Mouse (Mus musculus): ENCODE measurements around the gene Podxl.
"Not testable (repeated sequence)": the region's sequence is repeated elsewhere in the genome, so short reads cannot be mapped to it uniquely, and the experiment has no call there.

Podxl gene

DNA sequence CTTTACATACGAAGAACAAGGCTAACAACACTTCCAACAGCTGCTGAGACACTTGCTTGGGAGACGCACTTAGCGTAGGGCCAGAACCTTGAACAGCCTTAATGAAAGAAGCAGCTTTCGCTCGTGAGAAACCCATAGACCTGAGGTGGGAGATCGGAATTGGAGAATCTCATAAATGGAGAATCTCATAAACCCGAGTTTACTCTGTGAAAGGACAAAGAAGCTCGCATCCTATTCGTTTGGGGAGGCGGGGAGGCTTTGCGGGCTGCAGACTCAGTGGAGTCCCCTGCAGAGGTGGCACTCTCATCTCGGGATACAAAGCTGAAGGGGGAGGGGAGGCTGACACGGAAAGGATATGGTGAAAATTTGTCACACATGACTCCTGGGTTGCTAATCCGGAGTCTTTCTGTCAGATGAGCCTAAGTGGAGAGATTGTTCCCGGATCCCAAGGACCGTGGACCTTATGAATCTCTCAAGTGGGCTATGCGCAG lies 1.2 kb upstream of the Podxl start:
- no peak for DNase-seq

DNA sequence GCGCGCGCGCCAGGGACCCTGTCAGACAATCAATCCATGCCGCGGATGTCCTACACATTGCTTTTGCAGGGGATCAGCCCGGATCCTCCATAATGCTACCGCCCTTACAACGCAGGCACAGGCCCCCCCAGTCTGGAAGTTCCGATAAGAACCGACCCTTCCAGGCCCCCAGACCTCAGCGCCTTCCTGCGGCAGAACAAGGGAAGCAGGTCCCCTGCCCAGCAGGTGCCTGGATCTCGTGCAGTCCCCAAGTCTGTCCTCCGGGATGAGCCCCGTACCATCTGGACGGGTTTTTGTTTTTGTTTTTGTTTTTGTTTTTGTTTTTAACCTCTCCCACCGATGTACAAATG lies 376 bp upstream of the Podxl start:
- DNase-seq, result no peak

DNA sequence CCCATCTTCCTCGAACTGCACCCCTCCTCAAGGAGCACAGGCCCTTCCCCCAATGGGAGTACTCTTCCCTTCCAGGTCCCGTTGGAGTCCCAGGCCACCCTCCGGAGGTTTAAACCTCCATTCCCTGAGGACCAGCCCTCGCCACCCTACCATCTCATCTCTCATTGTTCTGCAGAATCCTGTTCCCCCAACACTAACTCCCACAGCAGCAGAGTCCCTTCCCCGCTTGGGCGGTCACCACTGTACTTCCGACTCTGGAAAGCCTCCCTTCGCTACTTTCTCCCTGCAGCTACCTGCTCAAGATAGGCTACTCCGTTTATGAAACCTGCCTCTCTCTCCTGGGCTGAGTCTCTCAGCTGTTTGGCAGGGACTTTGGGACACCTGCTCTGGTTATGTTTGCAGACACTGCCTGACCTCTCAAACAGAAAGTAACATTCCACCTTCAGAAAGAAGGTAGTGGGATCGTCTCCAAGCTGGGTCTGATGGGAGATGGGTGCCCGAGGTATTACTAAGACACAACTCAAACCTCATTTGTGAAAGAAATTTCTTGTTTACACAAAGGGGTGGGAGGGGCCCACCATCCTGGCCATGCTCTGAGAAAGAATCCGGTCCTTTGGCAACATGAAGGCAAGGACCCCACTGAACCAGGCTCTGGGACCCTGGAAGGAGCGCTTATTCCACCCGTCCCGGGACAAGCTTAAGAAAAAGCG lies 1.3 kb downstream of the Podxl start:
- no peak for DNase-seq

DNA sequence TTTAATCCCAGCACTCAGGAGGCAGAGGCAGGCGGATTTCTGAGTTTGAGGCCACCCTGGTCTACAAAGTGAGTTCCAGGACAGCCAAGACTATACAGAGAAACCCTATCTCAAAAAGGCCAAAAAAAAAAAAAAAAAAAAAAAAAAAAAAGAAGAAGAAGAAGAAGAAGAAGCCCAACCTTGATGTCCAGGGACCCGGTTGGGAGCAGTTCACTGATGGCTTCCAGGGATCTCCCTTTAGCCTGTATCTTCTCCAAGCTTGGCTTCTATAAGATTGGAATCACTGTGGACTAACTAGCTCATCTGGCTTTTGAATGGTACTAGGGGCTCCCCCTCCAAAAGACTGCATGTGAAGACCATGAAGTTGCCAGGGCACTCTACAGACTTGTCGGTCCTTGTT lies 1.8 kb downstream of the Podxl start:
- DNase-seq, result not testable (repeated sequence)

DNA sequence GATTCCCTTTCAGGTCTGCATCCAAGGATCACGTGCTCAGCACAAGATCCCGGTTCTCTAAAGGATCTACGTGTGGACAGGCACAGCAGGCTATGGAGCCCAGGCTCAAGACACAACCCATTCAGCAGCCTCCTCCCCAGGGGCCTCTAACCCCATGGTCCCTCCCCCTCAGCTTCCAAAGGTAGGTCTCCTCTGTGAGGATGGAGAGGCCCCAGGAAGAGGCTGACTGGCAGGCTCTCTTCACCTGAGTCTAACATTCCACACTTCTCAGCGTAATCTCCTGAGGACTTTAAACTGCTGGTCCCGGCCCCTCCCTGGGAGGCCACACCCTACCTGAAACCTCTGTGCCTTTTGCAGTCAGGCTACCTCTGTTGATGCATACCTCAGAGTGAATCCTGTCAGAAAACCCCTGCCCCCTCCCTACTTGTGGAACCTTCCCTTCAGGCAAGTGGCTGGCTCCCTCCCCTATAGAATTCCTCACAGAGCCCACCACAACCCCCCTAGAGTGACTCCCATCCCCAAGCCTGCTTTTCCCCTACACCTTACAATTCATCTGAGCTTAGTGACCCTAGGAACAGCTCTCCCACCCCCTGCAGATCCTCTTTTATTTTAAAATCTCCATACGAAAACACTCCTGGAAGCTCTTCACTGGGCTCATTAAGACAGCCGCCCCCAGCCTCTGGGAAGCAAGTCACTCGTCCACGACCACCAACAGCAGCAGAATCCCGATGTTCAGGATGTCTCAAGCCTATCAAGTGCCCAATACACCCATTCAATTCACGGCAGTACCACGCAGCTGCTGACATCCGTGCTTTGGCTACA lies 3.4 kb downstream of the Podxl start:
- no peak for DNase-seq

DNA sequence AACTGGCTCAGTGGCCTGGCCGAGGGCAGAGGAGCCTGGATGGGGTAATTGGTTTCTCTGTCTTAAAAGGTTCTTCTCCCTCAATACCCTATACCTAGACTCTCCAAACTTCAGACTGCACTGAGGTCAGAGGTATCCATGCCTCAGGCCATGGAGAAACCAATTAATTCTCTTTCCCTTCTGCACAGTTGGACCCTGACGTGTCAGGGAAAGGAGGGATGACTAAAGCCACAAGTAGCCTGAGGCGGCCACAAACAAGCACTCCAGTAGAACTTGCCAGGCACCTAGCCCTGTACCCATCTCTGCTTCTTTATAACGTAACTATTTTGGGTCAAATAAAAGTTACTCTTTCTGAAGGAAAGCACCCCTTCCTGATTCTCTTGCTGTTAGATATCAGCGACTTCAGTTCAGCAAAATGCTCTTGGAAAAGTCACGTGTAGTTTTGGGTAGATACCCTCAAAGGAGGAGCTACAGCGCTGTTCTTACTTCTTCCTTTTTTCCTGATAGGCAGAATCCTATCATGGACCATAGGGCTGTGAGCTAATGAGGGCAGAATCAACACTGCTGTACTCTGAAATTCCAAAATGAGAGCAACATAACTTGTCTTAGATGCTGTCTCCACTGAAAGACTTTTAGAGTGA lies 7.2 kb downstream of the Podxl start:
- DNase-seq, result no peak

DNA sequence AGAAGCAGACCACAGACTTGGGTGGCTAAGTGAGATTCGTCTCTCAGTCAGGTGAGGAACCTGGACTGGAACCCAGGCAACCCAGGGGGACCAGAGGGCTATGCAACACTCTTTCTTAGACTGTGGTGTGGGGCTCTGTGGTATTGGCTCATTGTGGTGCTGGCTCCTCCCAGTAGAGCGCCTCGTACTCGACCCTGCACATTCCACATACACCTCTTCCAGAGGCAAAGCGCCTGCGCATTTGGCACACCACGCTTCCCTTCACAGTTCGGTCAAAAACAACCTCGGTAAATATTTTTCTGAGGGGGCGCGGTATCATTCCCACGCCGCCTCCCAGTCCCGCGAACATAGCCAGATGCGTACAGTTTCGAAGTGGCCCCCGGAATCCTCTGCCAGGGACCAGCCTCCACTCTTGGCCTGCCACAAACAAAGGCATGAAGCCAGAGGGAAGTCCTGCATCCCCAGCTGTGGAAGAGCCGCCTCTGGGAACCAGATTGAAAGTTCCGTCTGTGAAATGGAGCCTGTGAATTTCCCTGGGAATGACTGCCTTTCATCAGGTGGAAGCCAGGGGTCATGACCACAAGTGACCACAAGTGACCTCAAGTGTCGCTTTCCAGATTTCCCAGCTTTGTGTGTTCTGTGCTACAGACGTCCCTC lies 12.8 kb downstream of the Podxl start:
- peak; percentile 44 for DNase-seq

DNA sequence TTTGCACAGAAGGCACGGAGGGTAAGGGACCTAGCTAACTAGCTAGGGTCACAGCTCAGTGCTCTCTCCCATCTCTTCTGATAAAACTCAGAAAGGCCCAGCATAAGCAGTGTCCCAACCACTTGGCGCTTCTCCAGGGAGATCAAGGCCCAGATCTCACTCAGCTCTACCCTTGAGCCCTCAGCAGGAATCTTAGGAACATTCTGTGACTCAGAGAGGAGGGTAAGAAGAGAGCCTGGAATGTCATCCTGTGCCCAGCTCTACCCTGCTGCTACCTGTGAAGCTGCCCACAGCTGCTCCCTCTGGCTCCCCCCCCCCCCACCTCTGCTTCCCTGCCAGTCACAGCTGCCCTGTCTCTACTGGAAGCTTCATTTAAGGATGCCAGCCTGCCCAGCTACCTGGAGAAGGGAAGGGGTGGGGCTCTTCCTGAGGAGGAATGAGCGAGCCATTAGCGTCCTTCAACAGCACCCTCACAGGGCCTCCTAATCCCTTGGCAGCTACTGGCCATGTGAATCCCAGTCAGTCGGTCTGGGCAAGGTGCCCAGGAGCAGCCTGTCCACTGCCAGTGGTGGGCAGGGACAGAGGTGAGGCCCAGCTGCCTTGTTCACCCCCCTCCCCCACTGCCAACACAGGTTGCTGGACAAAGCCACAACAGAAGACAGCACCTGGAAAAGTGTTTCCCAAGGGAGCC lies 14.3 kb downstream of the Podxl start:
- peak; percentile 58 to 60 for DNase-seq

DNA sequence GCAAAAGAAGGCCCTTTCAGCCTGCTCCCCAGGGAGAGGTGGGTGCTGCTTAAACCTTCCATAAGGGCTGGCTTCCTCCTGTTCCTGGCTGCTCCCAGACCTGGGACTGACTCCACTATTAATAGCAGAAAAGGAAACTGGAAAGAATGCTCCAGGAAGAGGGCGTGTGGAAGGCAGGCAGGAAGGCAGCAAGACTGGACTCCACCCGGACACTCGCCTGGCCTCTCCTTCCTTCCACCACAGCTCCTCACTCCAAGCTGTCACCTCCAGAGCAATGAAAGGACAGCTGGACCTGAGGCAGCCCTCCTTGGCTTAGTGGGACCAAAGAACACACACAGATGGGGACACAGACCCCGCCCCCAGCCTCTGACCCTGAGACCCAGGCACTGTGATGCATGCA lies 19.5 kb downstream of the Podxl start:
- DNase-seq, result peak; percentile 48 to 61

DNA sequence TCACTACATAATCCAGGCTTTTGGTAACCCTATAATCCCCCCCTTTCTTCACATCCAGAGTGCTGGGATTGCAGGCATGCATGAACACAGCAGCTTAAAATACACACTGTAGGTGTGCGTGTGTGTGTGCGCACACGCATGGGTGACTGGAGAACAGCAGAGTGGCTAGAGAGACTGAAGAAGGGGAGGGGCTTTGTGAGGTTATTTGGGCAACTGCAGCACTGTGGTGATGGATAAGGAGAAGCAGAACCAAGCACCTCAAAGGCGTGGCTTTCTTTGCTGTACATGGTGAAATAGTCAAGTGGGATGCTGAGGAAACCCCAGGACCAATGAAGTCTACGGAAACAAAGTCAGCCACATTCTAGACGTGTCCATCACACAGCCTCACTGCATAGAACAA lies 23.8 kb downstream of the Podxl start:
- no peak for DNase-seq

DNA sequence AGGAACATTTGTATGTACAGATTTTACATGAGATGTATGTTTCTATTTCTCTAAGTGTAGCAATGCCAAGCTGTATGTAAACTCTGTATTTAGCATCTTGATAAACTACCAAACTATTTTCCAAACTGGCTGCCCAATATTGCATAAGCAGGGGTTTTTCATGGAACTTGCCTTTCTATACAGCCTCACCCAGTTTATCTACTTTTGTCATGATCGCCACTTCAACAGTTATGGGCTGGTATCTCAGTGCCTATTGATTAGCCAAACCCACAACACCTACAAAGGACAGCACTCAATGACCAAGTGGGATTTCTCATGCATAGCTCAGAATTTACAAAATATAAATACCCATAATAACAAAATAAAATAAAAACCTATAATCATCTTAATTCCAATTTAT lies 25.7 kb downstream of the Podxl start:
- no peak for DNase-seq

DNA sequence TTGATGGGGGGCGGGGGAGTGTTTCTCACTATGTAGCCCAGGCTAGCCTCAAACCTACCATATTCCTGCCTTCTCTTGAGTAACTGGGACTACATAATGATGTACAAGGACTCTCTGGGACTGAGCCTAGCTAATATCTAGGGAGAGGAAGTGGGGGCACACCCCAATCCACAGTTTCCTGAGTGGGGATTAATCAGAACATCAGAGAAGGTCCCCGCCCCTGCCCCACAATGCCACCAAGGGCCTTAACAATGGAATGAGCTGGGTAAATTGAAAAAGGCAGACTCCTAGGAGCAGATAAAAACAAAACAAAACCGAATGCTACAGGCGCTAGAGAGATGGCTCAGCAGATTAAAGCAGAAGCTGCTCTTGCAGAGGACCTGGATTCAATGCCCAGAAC lies 26.6 kb downstream of the Podxl start:
- no peak for DNase-seq

DNA sequence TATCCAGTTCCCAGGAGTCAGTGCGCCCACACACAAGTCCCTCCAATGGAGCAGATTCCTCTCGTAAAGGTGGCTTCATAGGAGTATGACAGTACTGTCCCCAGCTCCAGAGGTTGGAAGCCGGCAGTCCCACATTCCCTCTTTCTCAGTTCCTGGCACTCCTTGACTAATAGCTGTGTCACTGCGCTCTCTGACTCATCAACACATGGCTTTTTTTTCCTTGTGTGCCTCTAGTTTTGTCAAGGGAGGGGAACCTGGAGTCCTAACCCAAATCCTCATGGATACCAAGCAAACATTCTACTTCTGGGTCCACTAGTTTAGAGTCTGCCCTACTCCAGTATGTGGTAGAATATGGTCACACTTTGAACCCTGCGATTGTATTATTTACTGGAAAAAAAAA lies 29.1 kb downstream of the Podxl start:
- no peak for DNase-seq

DNA sequence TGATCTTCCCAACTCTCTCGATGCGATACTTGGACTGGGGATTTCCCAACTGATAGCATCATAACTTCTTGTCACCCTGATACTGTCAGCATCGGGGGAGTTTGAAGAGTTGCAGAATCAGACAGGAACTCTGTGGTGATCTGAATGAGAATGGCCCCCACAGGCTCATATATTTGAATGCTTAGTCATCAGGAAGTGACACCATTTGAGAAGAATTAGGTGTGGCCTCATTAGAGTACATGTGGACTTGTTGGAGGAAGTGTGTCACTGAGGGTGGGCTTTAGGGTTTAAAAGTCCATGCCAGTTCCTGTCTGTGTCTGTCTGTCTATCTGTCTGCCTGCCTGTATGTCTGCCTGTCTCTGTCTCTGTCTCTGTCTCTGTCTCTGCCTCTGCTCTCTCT lies 31.9 kb downstream of the Podxl start:
- no peak for DNase-seq

DNA sequence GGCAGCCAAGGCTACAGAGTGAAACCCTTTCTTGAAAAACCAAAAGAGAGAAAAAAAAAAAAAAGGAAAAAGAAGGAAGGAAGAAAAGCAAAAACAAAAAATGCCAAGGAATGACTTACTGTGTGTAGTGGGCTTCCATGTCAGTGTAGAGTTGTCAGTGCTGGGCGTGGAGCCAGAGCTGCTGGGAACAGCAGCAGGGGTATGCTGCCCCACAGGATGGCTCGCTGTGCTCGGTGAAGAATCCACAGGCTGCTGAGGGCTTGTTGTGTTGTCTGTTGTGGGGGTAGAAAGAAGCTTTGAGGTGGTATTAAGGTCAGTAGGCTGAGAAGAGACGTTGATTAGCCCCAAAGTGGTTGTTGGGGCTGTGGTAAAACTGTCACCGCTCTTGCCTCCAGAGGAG lies 35.4 kb downstream of the Podxl start:
- no peak for DNase-seq

DNA sequence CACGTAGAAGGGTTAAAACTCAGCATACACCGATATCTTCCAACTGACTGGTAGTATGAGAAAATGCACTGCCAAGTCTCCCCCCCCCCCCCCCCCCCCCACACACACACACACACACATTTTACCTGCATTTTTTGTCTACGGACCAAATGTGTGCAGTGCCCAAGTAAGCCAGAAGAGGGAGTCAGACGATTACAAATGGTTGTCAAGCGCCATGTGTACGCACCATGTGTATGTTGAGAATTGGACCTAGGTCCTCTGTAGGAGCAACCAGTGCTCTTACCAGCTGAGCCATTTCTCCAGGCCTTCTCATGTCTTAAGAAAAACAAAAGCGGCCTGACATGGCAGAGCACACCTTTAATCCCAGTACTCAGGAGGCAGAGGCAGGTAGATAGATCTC lies 35.9 kb downstream of the Podxl start:
- DNase-seq, result peak in 1 of 2 experiments; percentile 53

DNA sequence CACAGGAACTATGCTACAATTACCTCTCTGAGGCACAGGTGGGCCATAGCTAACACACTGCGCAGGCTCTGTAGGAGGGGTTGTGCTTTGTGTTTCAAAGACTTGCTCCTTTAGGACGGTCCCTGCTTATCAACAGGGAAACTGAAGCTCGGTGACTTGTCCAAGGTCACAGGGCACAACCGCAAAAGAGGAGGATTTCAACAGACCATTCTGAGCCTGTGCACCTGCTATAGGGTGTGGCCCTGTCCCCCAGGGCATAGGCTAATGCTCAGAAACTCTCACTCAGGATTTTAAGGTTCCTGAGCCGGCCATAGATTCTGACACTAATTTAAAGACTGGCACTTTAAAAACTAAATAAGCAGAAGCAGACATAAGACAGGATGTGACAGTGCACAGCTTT lies 36.9 kb downstream of the Podxl start:
- no peak for DNase-seq

DNA sequence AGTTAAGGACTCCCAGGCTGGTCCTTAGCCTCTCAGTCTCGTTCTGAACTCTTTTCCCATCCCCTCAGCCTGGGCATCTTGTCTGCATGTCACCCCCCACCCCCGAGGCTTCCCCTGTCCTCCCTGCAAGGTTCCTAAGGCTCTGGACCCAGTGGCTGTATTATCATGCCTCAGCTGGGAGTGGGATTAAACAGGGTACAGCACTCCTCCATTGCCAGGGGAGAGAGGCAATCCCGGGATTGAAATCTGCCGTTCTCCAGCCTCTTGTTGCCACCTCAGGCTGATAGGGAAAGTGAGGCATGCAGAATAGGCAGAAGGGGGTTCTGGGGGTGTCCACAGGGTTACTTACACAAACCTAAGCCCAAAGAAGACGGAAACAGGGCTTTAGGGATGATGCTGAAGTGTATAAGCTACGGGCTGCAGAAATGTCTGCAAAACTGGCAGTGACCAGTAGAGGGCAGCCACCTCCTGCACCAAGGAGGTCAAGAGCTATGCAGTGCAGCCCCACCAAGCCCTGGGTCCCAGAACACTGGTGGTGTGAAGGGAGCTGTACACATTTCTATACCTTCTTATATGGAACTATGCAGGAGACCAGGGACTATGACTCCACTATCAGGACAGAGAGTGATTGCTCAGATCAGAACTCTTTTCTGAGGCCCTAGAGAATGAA lies 38.4 kb downstream of the Podxl start:
- peak in 1 of 2 experiments; percentile 49 for DNase-seq

DNA sequence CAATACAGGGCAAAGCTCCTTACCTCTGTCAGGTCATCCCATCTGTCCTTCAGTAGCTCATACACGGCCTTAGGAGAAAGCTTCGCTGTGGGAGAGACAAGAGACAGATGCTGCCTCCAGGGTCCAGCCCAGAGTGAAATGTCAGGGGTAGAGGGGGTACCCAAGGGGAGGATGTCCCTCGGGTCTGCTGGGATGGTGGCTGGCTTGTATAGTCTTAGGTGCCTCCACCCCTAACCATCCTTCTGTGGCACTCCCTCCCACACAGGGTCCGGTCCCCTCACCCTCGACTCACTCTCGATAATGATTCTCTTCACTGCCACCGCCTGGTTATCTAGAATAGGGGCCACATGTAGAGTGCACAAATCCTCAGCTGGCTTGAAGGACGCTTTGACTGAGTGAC lies 39.1 kb downstream of the Podxl start:
- DNase-seq, result no peak

DNA sequence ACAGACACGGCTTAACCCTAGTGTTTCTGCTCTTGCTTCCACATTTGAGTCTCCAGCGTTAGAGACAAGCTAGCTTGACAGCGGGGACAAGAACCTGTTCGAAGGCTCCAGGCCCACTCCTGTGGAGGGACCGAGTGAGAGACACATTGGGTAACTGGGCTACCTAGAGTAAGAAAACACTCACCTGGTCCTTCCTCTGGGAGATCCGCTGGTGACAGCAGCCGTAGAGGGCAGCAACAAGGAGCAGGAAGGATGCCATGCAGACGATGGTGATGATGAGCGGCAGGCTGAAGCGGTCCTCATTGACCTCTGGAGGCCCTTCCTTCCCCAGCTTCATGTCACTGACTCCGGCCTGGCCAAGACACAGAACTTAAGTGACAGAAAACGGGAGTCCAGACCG lies 39.7 kb downstream of the Podxl start:
- no peak for DNase-seq

DNA sequence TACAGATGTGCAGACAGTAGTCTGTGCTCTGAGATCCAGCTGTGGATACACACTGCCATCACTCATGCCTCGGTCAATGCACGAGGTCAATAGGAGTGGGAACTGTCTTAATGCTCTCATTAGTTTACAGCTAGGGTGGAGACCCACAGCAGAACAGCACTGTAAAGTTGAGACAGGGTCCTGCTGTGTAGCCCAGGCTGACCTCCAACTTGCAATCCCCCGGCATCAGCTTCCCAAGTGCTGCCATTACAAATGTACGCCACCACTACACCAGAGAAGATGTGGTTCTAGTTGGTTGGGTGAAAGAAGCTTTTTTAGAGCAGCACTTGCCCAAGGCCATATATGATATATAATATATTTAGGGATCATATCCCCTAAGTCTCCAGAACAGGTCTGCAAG lies 40.1 kb downstream of the Podxl start:
- DNase-seq, result no peak

DNA sequence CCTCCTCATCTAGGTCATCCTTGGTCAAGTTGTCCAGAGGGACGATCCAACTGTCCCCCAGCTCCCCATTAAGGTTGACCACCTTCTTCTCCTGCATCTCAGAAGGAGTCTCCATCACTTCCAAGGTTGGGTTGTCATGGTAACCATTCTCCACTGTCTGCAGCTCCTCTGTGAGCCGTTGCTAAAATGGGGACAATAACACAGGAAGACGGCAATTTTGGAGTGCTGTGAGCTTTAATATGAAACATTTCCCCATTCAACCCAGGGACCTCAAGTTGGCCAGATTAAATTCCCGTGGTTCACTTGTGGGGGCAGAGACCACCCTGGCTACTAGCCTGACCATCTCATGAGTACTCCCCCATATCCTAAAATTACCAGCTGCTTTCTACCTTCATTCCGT lies 40.7 kb downstream of the Podxl start:
- DNase-seq, result no peak

Measured in kidney, adult 8-10 months (tissue).